Mouse (Mus musculus) hindbrain, embryonic 14.5 days (tissue): ENCODE results near the gene Creb3l2. TPM values are rescaled to one million over a fixed set of nuclear protein-coding genes. Genes with fewer than 3 reads are reported as not detected.

Experiments
- ATAC-seq: fragments of 200-750 bp; cut with Nextera tagmentation; 2 replicates; pipeline ENCODE4 v1.8.0; 2017; ENCODE audit warnings: moderate number of reproducible peaks, mild to moderate bottlenecking, moderate TSS enrichment, moderate library complexity; ENCODE audit not compliant: low FRiP score
- DNase-seq: peaks from one replicate; pipeline ENCODE4 v3.0.0-alpha.2; 2015; ENCODE audit warnings: low spot score
- H3K27ac ChIP-seq: fragments of 300-500 bp; sonication (generic); 2 replicates; pipeline ENCODE4 v1.5.1; 2014; ENCODE audit warnings: mild to moderate bottlenecking, moderate library complexity
- H3K27me3 ChIP-seq: fragments of 300-500 bp; sonication (generic); 2 replicates; pipeline ENCODE4 v1.6.1; 2014; ENCODE audit warnings: mild to moderate bottlenecking, low read length, mixed read lengths; ENCODE audit not compliant: control insufficient read depth, insufficient read depth
- H3K36me3 ChIP-seq: fragments of 300-500 bp; sonication (generic); replicated peaks from 2 replicates; pipeline ENCODE4 v1.6.1; 2014; ENCODE audit not compliant: control insufficient read depth, insufficient read depth
- H3K4me1 ChIP-seq: fragments of 300-500 bp; sonication (generic); replicated peaks from 2 replicates; pipeline ENCODE4 v1.6.1; 2014; ENCODE audit warnings: antibody characterized with exemption, low read length, mixed read lengths; ENCODE audit not compliant: control insufficient read depth, insufficient read depth
- H3K4me2 ChIP-seq: fragments of 300-500 bp; sonication (generic); replicated peaks from 2 replicates; pipeline ENCODE4 v1.6.1; 2014; ENCODE audit warnings: mild to moderate bottlenecking, moderate library complexity
- H3K4me3 ChIP-seq: fragments of 300-500 bp; sonication (generic); replicated peaks from 2 replicates; pipeline ENCODE4 v1.5.1; 2014; ENCODE audit warnings: mild to moderate bottlenecking, low read length
- H3K9ac ChIP-seq: fragments of 300-500 bp; sonication (generic); 2 replicates; pipeline ENCODE4 v1.6.1; 2014
- H3K9me3 ChIP-seq: fragments of 300-500 bp; sonication (generic); 2 replicates; pipeline ENCODE4 v1.6.1; 2016; ENCODE audit warnings: low read length; ENCODE audit not compliant: control insufficient read depth
- WGBS: fragments of 180-500 bp; shearing (Covaris S2); extraction: QIAGEN DNeasy Blood & Tissue Kit; methylation state at CpG from one replicate; pipeline ENCODE4 v1.1.7; 2014; 5-methylcytosine and 5-hydroxymethylcytosine counted together
- polyA plus RNA-seq: library from polyadenylated mRNA; unstranded; fragments of >200 nt; fragmentation: Nextera tagmentation; extraction: Ambion mirVana; gene quantifications from 2 replicates; pipeline ENCODE4 v1.2.1, GENCODE M21; 2014

Gene Creb3l2
- polyA plus RNA-seq, 1 experiment from 2014 or later: 5.5 TPM

DNA sequence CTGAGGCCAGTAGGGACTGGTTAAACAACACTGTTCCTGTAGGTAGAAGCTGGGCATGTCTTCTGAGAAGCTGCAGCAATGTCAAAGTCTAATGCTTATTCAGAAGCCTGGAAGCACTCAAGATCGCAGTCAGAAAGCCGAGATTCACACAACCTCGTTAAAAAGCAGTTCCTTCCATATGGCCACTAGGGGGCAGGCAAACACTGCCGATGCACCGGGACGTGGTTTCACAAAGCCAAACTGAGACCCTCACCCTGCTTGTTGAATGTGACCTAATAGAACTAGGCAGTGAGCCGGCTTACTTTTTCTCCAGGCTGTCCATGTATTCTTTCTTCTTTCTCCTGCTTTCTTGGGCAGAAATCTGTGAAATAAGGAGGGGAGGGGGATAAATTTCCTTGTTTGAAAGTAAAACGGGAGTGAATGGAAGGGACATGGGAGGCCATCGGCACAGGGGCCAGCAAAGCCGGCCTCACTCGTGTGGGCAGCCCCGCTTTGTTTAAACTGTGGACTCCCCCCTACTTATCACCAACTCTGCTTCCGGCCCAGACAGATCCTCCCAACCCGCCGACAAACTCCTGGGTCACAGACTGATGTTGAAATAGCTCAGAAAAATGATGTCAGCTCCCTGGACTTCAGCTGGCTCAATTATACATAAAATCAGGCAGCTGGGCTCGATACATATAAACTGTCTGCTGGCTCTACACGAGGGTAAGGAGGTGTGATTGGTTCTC, 87.3 kb downstream of the Creb3l2 start:
- no peaks in the 10 kb centered on the region for H3K36me3 ChIP-seq
- H3K4me3 ChIP-seq: no peak overlapping the region
- DNase-seq (peak; percentile 92), ATAC-seq (peak; percentile 49; the same call in 1 of the 2 replicates)
- H3K9me3 ChIP-seq: no peaks in the 10 kb centered on the region
- 40% methylated on average over 17 of the region's 17 CpGs for WGBS
- H3K4me1 ChIP-seq: no peaks in the 10 kb centered on the region
- H3K27ac ChIP-seq: no peak overlapping the region
- no peaks in the 10 kb centered on the region for H3K27me3 ChIP-seq
- H3K4me2 ChIP-seq: no peak overlapping the region
- no peak overlapping the region for H3K9ac ChIP-seq

- no peaks in the 10 kb centered on the region for H3K9me3 ChIP-seq
- H3K27ac ChIP-seq: no peak overlapping the region
Observed at GRCm38 (mm10) chr6:37353616-37354015, 88.3 kb downstream of the Creb3l2 start.

GRCm38 (mm10) chr6:37351731-37352380, 90.1 kb downstream of the Creb3l2 start:
- no peaks in the 10 kb centered on the region for H3K9me3 ChIP-seq
- ATAC-seq: peak; percentile 84
- H3K4me1 ChIP-seq: no peaks in the 10 kb centered on the region
- no peak overlapping the region for H3K4me2 ChIP-seq
- peak; percentile 69 for DNase-seq
- H3K4me3 ChIP-seq: no peak overlapping the region
- no peaks in the 10 kb centered on the region for H3K27me3 ChIP-seq
- 22% methylated on average over 10 of the region's 10 CpGs for WGBS
- no peak overlapping the region for H3K9ac ChIP-seq
- no peak overlapping the region for H3K27ac ChIP-seq
- no peaks in the 10 kb centered on the region for H3K36me3 ChIP-seq

More at GRCm38 (mm10) chr6:37353616-37354015, 88.3 kb downstream of the Creb3l2 start:
- H3K4me2 ChIP-seq: no peak overlapping the region
- H3K36me3 ChIP-seq: no peaks in the 10 kb centered on the region
- DNase-seq (no peak), ATAC-seq (no peak)
- no peak overlapping the region for H3K4me3 ChIP-seq
- H3K4me1 ChIP-seq: no peaks in the 10 kb centered on the region
- H3K9ac ChIP-seq: no peak overlapping the region
- H3K27me3 ChIP-seq: no peaks in the 10 kb centered on the region
- WGBS: 85% methylated on average over 9 of the region's 9 CpGs

GRCm38 (mm10) chr6:37350315-37350714, 91.6 kb downstream of the Creb3l2 start:
- H3K27me3 ChIP-seq: no peaks in the 10 kb centered on the region
- ATAC-seq (no peak), DNase-seq (no peak)
- no peaks in the 10 kb centered on the region for H3K36me3 ChIP-seq
- H3K4me2 ChIP-seq: no peak overlapping the region
- no peaks in the 10 kb centered on the region for H3K9me3 ChIP-seq
- H3K4me1 ChIP-seq: no peaks in the 10 kb centered on the region
- no peak overlapping the region for H3K4me3 ChIP-seq
- H3K9ac ChIP-seq: no peak overlapping the region
- 93% methylated on average over 8 of the region's 8 CpGs for WGBS
- no peak overlapping the region for H3K27ac ChIP-seq

DNA sequence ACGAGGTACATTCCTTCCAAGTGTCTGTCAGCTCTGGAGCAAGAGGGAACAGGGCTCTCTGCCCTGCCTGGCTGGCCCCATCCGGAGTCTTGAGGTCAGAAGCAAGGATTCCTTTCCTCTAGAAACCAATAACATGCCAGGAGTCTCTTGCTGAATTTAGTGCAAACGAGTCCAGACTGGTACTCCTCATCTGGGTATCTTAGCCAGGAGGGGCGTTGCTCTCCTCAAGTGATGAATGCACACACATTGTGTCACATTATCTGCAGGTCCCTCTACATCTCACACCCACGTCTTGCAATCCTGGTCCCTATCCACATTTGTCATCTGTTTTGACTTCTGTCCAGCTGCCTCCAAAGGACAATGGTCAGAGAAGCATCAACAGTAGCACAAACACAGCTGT, 94.3 kb downstream of the Creb3l2 start:
- WGBS: 85% methylated on average over 5 of the region's 5 CpGs
- Histone ChIP-seq H3K27ac (no peak overlapping the region), H3K4me2 (no peak overlapping the region), H3K4me1 (no peaks in the 10 kb centered on the region), H3K36me3 (no peaks in the 10 kb centered on the region), H3K9ac (no peak overlapping the region), H3K9me3 (no peaks in the 10 kb centered on the region), H3K4me3 (no peak overlapping the region), H3K27me3 (no peaks in the 10 kb centered on the region)
- no peak for DNase-seq
- no peak for ATAC-seq

- H3K27ac ChIP-seq: no peak overlapping the region
- no peaks in the 10 kb centered on the region for H3K36me3 ChIP-seq
- 90% methylated on average over 5 of the region's 5 CpGs for WGBS
- no peak overlapping the region for H3K4me3 ChIP-seq
- no peaks in the 10 kb centered on the region for H3K9me3 ChIP-seq
- ATAC-seq (no peak), DNase-seq (no peak)
- no peak overlapping the region for H3K4me2 ChIP-seq
- H3K4me1 ChIP-seq: peaks cover 15% of the 10 kb centered on the region
- no peaks in the 10 kb centered on the region for H3K27me3 ChIP-seq
- H3K9ac ChIP-seq: no peak overlapping the region
Observed at GRCm38 (mm10) chr6:37338055-37338454, 103.9 kb downstream of the Creb3l2 start.

GRCm38 (mm10) chr6:37336831-37337260, 105.1 kb downstream of the Creb3l2 start:
- DNase-seq (no peak), ATAC-seq (no peak; the same call in 1 of the 2 replicates)
- H3K4me3 ChIP-seq: no peak overlapping the region
- H3K27me3 ChIP-seq: no peaks in the 10 kb centered on the region
- peak overlapping the region; percentile 54 for H3K27ac ChIP-seq
- H3K4me2 ChIP-seq: no peak overlapping the region
- H3K36me3 ChIP-seq: no peaks in the 10 kb centered on the region
- no peaks in the 10 kb centered on the region for H3K9me3 ChIP-seq
- H3K4me1 ChIP-seq: peaks cover 15% of the 10 kb centered on the region
- no peak overlapping the region; the same call in 1 of the 2 replicates for H3K9ac ChIP-seq
- 9% methylated on average over 5 of the region's 5 CpGs for WGBS

DNA sequence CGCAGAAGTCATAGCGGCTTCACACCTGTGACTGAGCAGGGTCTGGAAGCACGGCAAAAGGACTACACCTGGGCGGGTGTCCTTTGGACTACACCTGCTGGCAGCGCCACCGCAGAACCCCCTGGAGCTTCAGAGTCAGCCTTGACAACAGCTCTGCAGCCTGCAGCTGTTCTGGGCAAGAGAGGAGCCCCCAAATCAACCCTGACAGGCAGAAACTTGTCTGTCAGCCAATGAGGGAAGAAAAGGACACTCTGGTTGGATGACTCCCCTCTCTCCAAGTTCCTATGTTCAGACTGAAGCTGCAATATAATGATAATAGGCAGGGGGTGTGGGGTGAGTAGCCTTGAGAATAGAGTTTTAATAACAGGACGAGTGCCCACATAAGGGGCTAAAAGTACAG, 105.6 kb downstream of the Creb3l2 start:
- WGBS: 55% methylated on average over 7 of the region's 7 CpGs
- DNase-seq (no peak), ATAC-seq (no peak; the same call in 1 of the 2 replicates)
- no peaks in the 10 kb centered on the region for H3K36me3 ChIP-seq
- no peak overlapping the region for H3K4me3 ChIP-seq
- H3K27ac ChIP-seq: peak overlapping the region; percentile 54
- H3K9me3 ChIP-seq: no peaks in the 10 kb centered on the region
- H3K4me1 ChIP-seq: peaks cover 15% of the 10 kb centered on the region
- H3K4me2 ChIP-seq: no peak overlapping the region
- no peaks in the 10 kb centered on the region for H3K27me3 ChIP-seq
- no peak overlapping the region for H3K9ac ChIP-seq

DNA sequence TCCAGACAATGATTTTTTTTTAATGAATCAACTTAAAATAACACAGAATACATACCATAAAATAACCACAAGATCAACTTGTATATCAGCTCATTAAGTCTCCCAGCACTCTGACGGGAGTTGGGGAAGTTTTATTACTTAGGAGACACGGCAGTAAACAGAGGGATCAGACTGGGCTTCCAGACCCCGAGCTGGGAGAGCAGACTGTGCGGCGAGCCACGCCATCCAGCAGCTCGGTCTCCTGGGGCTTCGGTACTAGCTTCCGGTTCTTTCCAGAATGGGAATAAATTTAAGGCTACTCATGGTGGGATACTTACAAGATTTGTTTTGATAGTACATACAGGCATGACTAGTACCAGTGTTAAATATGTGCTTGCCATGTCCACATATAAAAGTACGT, 109.1 kb downstream of the Creb3l2 start:
- Histone ChIP-seq H3K4me3 (no peak overlapping the region), H3K27me3 (no peaks in the 10 kb centered on the region), H3K9me3 (no peaks in the 10 kb centered on the region), H3K9ac (no peak overlapping the region), H3K36me3 (no peaks in the 10 kb centered on the region), H3K4me2 (no peak overlapping the region), H3K27ac (no peak overlapping the region), H3K4me1 (peaks cover 39% of the 10 kb centered on the region)
- DNase-seq: no peak
- WGBS: 79% methylated on average over 10 of the region's 10 CpGs
- no peak for ATAC-seq
